Mouse (Mus musculus) erythroblast, embryonic 14.5 days (primary cell): ENCODE measurements around the gene Rpusd2. TPM values are rescaled to one million over a fixed set of nuclear protein-coding genes. Genes with fewer than 3 reads are reported as not detected.
A peak's percentile ranks its signal among the peaks of the same experiment; 100 is the strongest.

Experiments used
- H3K27me3 ChIP-seq: 2 replicates; pipeline ENCODE4 v1.6.1; 2012; ENCODE audit warnings: inconsistent platforms; ENCODE audit not compliant: control insufficient read depth
- H3K36me3 ChIP-seq: 2 replicates; pipeline ENCODE4 v1.6.1; 2012; ENCODE audit warnings: mild to moderate bottlenecking, inconsistent platforms; ENCODE audit not compliant: control insufficient read depth
- H3K4me1 ChIP-seq: 2 replicates; pipeline ENCODE4 v1.6.1; 2012; ENCODE audit warnings: inconsistent platforms; ENCODE audit not compliant: control insufficient read depth
- H3K4me3 ChIP-seq: replicated peaks from 2 replicates; pipeline ENCODE3; 2012; ENCODE audit warnings: moderate library complexity, mild to moderate bottlenecking, inconsistent platforms
- H3K9me3 ChIP-seq: 2 replicates; pipeline ENCODE4 v1.6.1; 2012; ENCODE audit warnings: low read length, inconsistent platforms, mixed read lengths; ENCODE audit not compliant: control insufficient read depth
- GATA1 ChIP-seq: IDR thresholded peaks from 2 replicates; pipeline ENCODE4 v1.6.1; 2012; ENCODE audit warnings: low read length, inconsistent platforms, mixed read lengths
- TAL1 ChIP-seq: IDR thresholded peaks from 3 replicates; pipeline ENCODE4 v1.6.1; 2012; ENCODE audit warnings: low read length, inconsistent platforms, mixed read lengths
- polyA plus RNA-seq: library from polyadenylated mRNA; stranded (reverse); fragments of >175 nt; gene quantifications from 2 replicates; pipeline ENCODE4 v1.2.3, GENCODE M21; 2012

Rpusd2 gene
- polyA plus RNA-seq, 1 experiment: 0.03 TPM

GRCm38 (mm10) chr2:119025239-119025616 lies 9.4 kb upstream of the Rpusd2 start:
- Histone ChIP-seq H3K27me3 (no peaks in the 10 kb centered on the region), H3K36me3 (peaks cover 44% of the 10 kb centered on the region), H3K4me3 (peak overlapping the region; percentile 27), H3K4me1 (peaks cover 53% of the 10 kb centered on the region), H3K9me3 (no peaks in the 10 kb centered on the region)
- TF ChIP-seq TAL1 (no peak), GATA1 (no peak)

- TF ChIP-seq TAL1 (no peak), GATA1 (no peak)
- no peaks in the 10 kb centered on the region for H3K9me3 ChIP-seq
- peaks cover 29% of the 10 kb centered on the region for H3K36me3 ChIP-seq
- no peaks in the 10 kb centered on the region for H3K27me3 ChIP-seq
- no peak overlapping the region for H3K4me3 ChIP-seq
- peaks cover 53% of the 10 kb centered on the region for H3K4me1 ChIP-seq
Measured at GRCm38 (mm10) chr2:119026951-119027350, 7.6 kb upstream of the Rpusd2 start.

- H3K9me3 ChIP-seq: no peaks in the 10 kb centered on the region
- H3K4me1 ChIP-seq: peaks cover 56% of the 10 kb centered on the region
- H3K36me3 ChIP-seq: peaks cover 14% of the 10 kb centered on the region
- TF ChIP-seq GATA1: no peak
- no peaks in the 10 kb centered on the region; the same call in 1 of the 2 replicates for H3K27me3 ChIP-seq
- peak within 1 kb of the TSS; percentile 81 for H3K4me3 ChIP-seq
Measured at GRCm38 (mm10) chr2:119028941-119029551, 5.5 kb upstream of the Rpusd2 start, which contains the start of gene Ccdc32. Ccdc32 (minus strand) TSS chr2:119029393.

- Histone ChIP-seq H3K36me3 (peaks cover 6% of the 10 kb centered on the region), H3K4me1 (peaks cover 50% of the 10 kb centered on the region), H3K4me3 (no peak overlapping the region), H3K27me3 (no peaks in the 10 kb centered on the region; the same call in 1 of the 2 replicates), H3K9me3 (no peaks in the 10 kb centered on the region)
- TF ChIP-seq GATA1: no peak
- no peak for TF ChIP-seq TAL1
Measured at GRCm38 (mm10) chr2:119032191-119032590, 2.4 kb upstream of the Rpusd2 start.

GRCm38 (mm10) chr2:119035397-119035745 lies 781 bp downstream of the Rpusd2 start:
- peaks cover 36% of the 10 kb centered on the region for H3K4me1 ChIP-seq
- no peaks in the 10 kb centered on the region; the same call in 1 of the 2 replicates for H3K27me3 ChIP-seq
- peaks cover 31% of the 10 kb centered on the region for H3K36me3 ChIP-seq
- peak overlapping the region; percentile 73 for H3K4me3 ChIP-seq
- H3K9me3 ChIP-seq: no peaks in the 10 kb centered on the region
- TF ChIP-seq GATA1 (no peak), TAL1 (no peak)

GRCm38 (mm10) chr2:119040882-119041281 lies 6.3 kb downstream of the Rpusd2 start:
- Histone ChIP-seq H3K9me3 (no peaks in the 10 kb centered on the region), H3K36me3 (peaks cover 38% of the 10 kb centered on the region), H3K27me3 (no peaks in the 10 kb centered on the region), H3K4me1 (peaks cover 22% of the 10 kb centered on the region), H3K4me3 (no peak overlapping the region)
- TF ChIP-seq GATA1 (no peak), TAL1 (no peak)

GRCm38 (mm10) chr2:119045163-119045562 lies 10.6 kb downstream of the Rpusd2 start:
- Histone ChIP-seq H3K4me1 (peaks cover 25% of the 10 kb centered on the region), H3K27me3 (no peaks in the 10 kb centered on the region), H3K9me3 (no peaks in the 10 kb centered on the region), H3K4me3 (no peak overlapping the region), H3K36me3 (peaks cover 14% of the 10 kb centered on the region)
- no peak for TF ChIP-seq TAL1
- no peak for TF ChIP-seq GATA1

- TF ChIP-seq TAL1 (no peak), GATA1 (no peak)
- Histone ChIP-seq H3K27me3 (no peaks in the 10 kb centered on the region), H3K4me3 (peak within 1 kb of the TSS; percentile 68), H3K9me3 (no peaks in the 10 kb centered on the region), H3K4me1 (peaks cover 35% of the 10 kb centered on the region), H3K36me3 (peaks cover 25% of the 10 kb centered on the region)
Measured at GRCm38 (mm10) chr2:119046649-119047611, 12.3 kb downstream of the Rpusd2 start, which contains the start of gene Knl1. Knl1 (plus strand) TSS chr2:119047119.

- H3K9me3 ChIP-seq: no peaks in the 10 kb centered on the region
- H3K27me3 ChIP-seq: no peaks in the 10 kb centered on the region
- peaks cover 38% of the 10 kb centered on the region for H3K4me1 ChIP-seq
- H3K36me3 ChIP-seq: peaks cover 29% of the 10 kb centered on the region
- TF ChIP-seq GATA1 (no peak), TAL1 (no peak)
- H3K4me3 ChIP-seq: peak overlapping the region; percentile 68
Measured at GRCm38 (mm10) chr2:119047849-119048248, 13.3 kb downstream of the Rpusd2 start.
